Mouse (Mus musculus): Measurements from ENCODE around the gene Vmn1r51. TPM values are rescaled to one million over a fixed set of nuclear protein-coding genes. Genes with fewer than 3 reads are reported as not detected.
"Not testable (repeated sequence)": the region's sequence is repeated elsewhere in the genome, so short reads cannot be mapped to it uniquely, and the experiment has no call there.

The Vmn1r51 gene
- not detected in 2 replicates for polyA plus RNA-seq (2012; rRNA removed)

DNA sequence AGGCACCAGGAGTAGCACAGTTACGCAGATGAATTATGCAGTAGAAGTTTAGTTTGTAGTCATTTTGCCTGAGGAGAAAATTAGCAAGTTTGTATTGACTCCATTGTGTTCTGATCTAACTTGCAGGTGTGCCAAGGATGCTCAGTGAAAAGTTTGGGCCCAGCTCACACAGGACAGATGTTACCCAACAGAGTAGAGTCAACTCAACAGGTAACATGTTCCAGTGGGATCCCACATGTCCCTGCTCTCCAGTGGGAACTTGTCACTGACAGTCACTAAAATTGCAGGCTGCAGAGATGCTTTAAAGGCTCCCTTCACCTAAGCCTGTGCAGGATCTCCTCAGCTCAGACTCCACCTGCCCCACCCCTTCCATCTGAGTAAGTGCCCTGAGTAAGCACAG is at the start of gene Vmn1r51:
Gene Vmn1r51, plus strand, starts transcription at position 301 of the 400 bp plus-strand sequence.
- DNase-seq; H3K4me3 ChIP-seq (replicated peaks; ENCODE audit: extremely low read depth, low read depth, low read length); H3K4me1 ChIP-seq (ENCODE audit: control insufficient read depth, insufficient read depth, low read length): not testable (repeated sequence)
- WGBS: 95% methylated on average over 1 of the region's 1 CpGs

GRCm38 (mm10) chr6:90078406-90078805 is 44.0 kb upstream of the Vmn1r51 start, which contains the start of gene Vmn1r49:
Gene Vmn1r49 (minus strand): TSS chr6:90078506.
- Histone ChIP-seq H3K4me3 (replicated peaks; ENCODE audit: extremely low read depth, low read depth, low read length) (no peak within 1 kb of the TSS), H3K4me1 (ENCODE audit: control insufficient read depth, insufficient read depth, low read length) (no peaks in the 10 kb centered on the region)
- DNase-seq: no peak
- 74% methylated on average over 4 of the region's 4 CpGs for WGBS
- TF ChIP-seq POLR2A (IDR thresholded peaks at IDR 0.05; ENCODE audit: borderline replicate concordance, extremely low read depth, low read depth, low read length) (no peak), CTCF (IDR thresholded peaks at IDR 0.05; ENCODE audit: insufficient read depth, low read length) (no peak)

DNA sequence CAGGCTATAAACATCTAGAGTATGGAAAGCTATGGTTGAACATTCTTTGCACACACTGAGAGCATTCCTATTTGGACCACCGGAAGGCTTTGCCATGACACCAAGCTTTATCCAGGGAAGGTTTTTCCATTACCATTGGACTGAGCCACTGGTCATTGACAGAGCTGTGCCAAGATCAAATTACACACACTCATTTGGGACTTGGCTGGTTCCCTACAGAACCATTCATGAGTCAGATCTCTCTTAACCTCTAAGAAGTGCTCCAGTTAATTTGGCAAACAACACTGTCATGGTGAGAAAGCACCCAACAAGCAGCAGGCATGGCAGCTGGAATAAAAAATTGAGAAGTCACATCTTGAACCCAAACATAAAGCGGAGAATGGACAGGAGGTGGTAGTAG is 21.8 kb upstream of the Vmn1r51 start:
- TF ChIP-seq POLR2A (IDR thresholded peaks at IDR 0.05; ENCODE audit: borderline replicate concordance, extremely low read depth, low read depth, low read length) (no peak), CTCF (IDR thresholded peaks at IDR 0.05; ENCODE audit: insufficient read depth, low read length) (no peak)
- Histone ChIP-seq H3K4me3 (replicated peaks; ENCODE audit: extremely low read depth, low read depth, low read length) (no peak overlapping the region), H3K4me1 (ENCODE audit: control insufficient read depth, insufficient read depth, low read length) (no peaks in the 10 kb centered on the region)
- no peak for DNase-seq
- WGBS: 81% methylated on average over 2 of the region's 2 CpGs

- Histone ChIP-seq H3K4me1 (ENCODE audit: control insufficient read depth, insufficient read depth, low read length) (no peaks in the 10 kb centered on the region), H3K4me3 (replicated peaks; ENCODE audit: extremely low read depth, low read depth, low read length) (no peak within 1 kb of the TSS)
- no peak for DNase-seq
- TF ChIP-seq CTCF (IDR thresholded peaks at IDR 0.05; ENCODE audit: insufficient read depth, low read length) (no peak), POLR2A (IDR thresholded peaks at IDR 0.05; ENCODE audit: borderline replicate concordance, extremely low read depth, low read depth, low read length) (no peak)
- WGBS: 52% methylated on average over 2 of the region's 2 CpGs
Measured at GRCm38 (mm10) chr6:90101130-90101529, 21.3 kb upstream of the Vmn1r51 start, which contains the start of gene Vmn1r50. Gene Vmn1r50 (plus strand): TSS chr6:90101430.

GRCm38 (mm10) chr6:90160139-90160538 is 37.7 kb downstream of the Vmn1r51 start:
- 72% methylated on average over 3 of the region's 3 CpGs for WGBS
- H3K4me3 ChIP-seq (replicated peaks; ENCODE audit: extremely low read depth, low read depth, low read length): no peak overlapping the region
- no peak for TF ChIP-seq CTCF (IDR thresholded peaks at IDR 0.05; ENCODE audit: insufficient read depth, low read length)
- no peak for TF ChIP-seq POLR2A (IDR thresholded peaks at IDR 0.05; ENCODE audit: borderline replicate concordance, extremely low read depth, low read depth, low read length)
- H3K4me1 ChIP-seq (ENCODE audit: control insufficient read depth, insufficient read depth, low read length): no peaks in the 10 kb centered on the region
- no peak for DNase-seq

GRCm38 (mm10) chr6:90174508-90174907 is 52.1 kb downstream of the Vmn1r51 start, which contains the start of gene Vmn1r52:
Gene Vmn1r52 (plus strand): TSS chr6:90174808.
- H3K4me3 ChIP-seq (replicated peaks; ENCODE audit: extremely low read depth, low read depth, low read length): no peak within 1 kb of the TSS
- no peaks in the 10 kb centered on the region for H3K4me1 ChIP-seq (ENCODE audit: control insufficient read depth, insufficient read depth, low read length)
- no peak for DNase-seq
- no peak for TF ChIP-seq POLR2A (IDR thresholded peaks at IDR 0.05; ENCODE audit: borderline replicate concordance, extremely low read depth, low read depth, low read length)
- no peak for TF ChIP-seq CTCF (IDR thresholded peaks at IDR 0.05; ENCODE audit: insufficient read depth, low read length)
- WGBS: 53% methylated on average over 2 of the region's 2 CpGs

Other genes with a start within 250 kb of the Vmn1r51 start
- not detected in 2 replicates for gene Vmn1r42, start 246.2 kb upstream of the Vmn1r51 start, polyA plus RNA-seq (2012; rRNA removed)
- not detected in 2 replicates for gene Vmn1r43, start 246.2 kb upstream of the Vmn1r51 start, polyA plus RNA-seq (2012; rRNA removed)
- gene Vmn1r44, start 238.9 kb upstream of the Vmn1r51 start, polyA plus RNA-seq (2012; rRNA removed): not detected in 2 replicates
- not detected in 2 replicates for gene Vmn1r45, start 182.0 kb upstream of the Vmn1r51 start, polyA plus RNA-seq (2012; rRNA removed)
- gene Vmn1r46, start 153.3 kb upstream of the Vmn1r51 start, polyA plus RNA-seq (2012; rRNA removed): not detected in 2 replicates
- not detected in 2 replicates for gene Vmn1r47, start 106.4 kb upstream of the Vmn1r51 start, polyA plus RNA-seq (2012; rRNA removed)
- not detected in 2 replicates for gene Vmn1r48, start 85.8 kb upstream of the Vmn1r51 start, polyA plus RNA-seq (2012; rRNA removed)
- gene Vmn1r49, start 44.1 kb upstream of the Vmn1r51 start, polyA plus RNA-seq (2012; rRNA removed): not detected in 2 replicates
- not detected in 2 replicates for gene Vmn1r50, start 21.2 kb upstream of the Vmn1r51 start, polyA plus RNA-seq (2012; rRNA removed)
- not detected in 2 replicates for gene Vmn1r52, start 52.2 kb downstream of the Vmn1r51 start, polyA plus RNA-seq (2012; rRNA removed)
- gene V1ra8, start 80.2 kb downstream of the Vmn1r51 start, polyA plus RNA-seq (2012; rRNA removed): not detected in 2 replicates
- gene Vmn1r53, start 101.8 kb downstream of the Vmn1r51 start, polyA plus RNA-seq (2012; rRNA removed): 0.10 and 0.34 TPM in 2 replicates
- gene Vmn1r54, start 123.7 kb downstream of the Vmn1r51 start, polyA plus RNA-seq (2012; rRNA removed): not detected in 2 replicates
- gene BC048671, start 178.6 kb downstream of the Vmn1r51 start, polyA plus RNA-seq (2012; rRNA removed): not detected in 2 replicates
- 0.28 and 0.53 TPM in 2 replicates for gene Chst13, start 202.6 kb downstream of the Vmn1r51 start, polyA plus RNA-seq (2012; rRNA removed)
- gene Uroc1, start 210.7 kb downstream of the Vmn1r51 start, polyA plus RNA-seq (2012; rRNA removed): 0.08 and 0.12 TPM in 2 replicates
- gene Zxdc, start 246.9 kb downstream of the Vmn1r51 start, polyA plus RNA-seq (2012; rRNA removed): 20.3 and 37.6 TPM in 2 replicates

All from lung, adult 2 months (tissue).